Mouse (Mus musculus): Measurements from ENCODE around the gene Tyrp1.

Tyrp1 gene

GRCm38 (mm10) chr4:80834050-80834449 is at the start of gene Tyrp1:
Gene Tyrp1 (plus strand): TSS chr4:80834123.
- DNase-seq: peak; percentile 71

- no peak for DNase-seq
Measured at GRCm38 (mm10) chr4:80788339-80788738, 45.6 kb upstream of the Tyrp1 start.

- no peak for DNase-seq
Measured at GRCm38 (mm10) chr4:80819511-80819910, 14.4 kb upstream of the Tyrp1 start.

- DNase-seq: no peak
Measured at GRCm38 (mm10) chr4:80821945-80822344, 12.0 kb upstream of the Tyrp1 start.

GRCm38 (mm10) chr4:80828232-80828631 is 5.7 kb upstream of the Tyrp1 start:
- DNase-seq: no peak

- DNase-seq: peak; percentile 40
Measured at GRCm38 (mm10) chr4:80839317-80839716, 5.4 kb downstream of the Tyrp1 start.

GRCm38 (mm10) chr4:80841980-80842379 is 8.1 kb downstream of the Tyrp1 start:
- no peak for DNase-seq

GRCm38 (mm10) chr4:80843752-80844151 is 9.8 kb downstream of the Tyrp1 start:
- no peak for DNase-seq

GRCm38 (mm10) chr4:80846052-80846451 is 12.1 kb downstream of the Tyrp1 start:
- DNase-seq: no peak

GRCm38 (mm10) chr4:80852590-80853425 is 18.9 kb downstream of the Tyrp1 start:
- DNase-seq: no peak

- DNase-seq: no peak
Measured at GRCm38 (mm10) chr4:80855495-80855894, 21.6 kb downstream of the Tyrp1 start.

- DNase-seq: no peak
Measured at GRCm38 (mm10) chr4:80862962-80863361, 29.0 kb downstream of the Tyrp1 start.

GRCm38 (mm10) chr4:80863906-80864305 is 30.0 kb downstream of the Tyrp1 start:
- DNase-seq: no peak

GRCm38 (mm10) chr4:80864511-80864922 is 30.6 kb downstream of the Tyrp1 start:
- peak; percentile 82 for DNase-seq

GRCm38 (mm10) chr4:80866065-80866464 is 32.1 kb downstream of the Tyrp1 start:
- DNase-seq: peak; percentile 62

GRCm38 (mm10) chr4:80869598-80869997 is 35.7 kb downstream of the Tyrp1 start:
- DNase-seq: no peak

- DNase-seq: peak; percentile 82
Measured at GRCm38 (mm10) chr4:80872847-80873644, 39.1 kb downstream of the Tyrp1 start.

GRCm38 (mm10) chr4:80874121-80874859 is 40.4 kb downstream of the Tyrp1 start:
- no peak for DNase-seq

GRCm38 (mm10) chr4:80875055-80875454 is 41.1 kb downstream of the Tyrp1 start:
- no peak for DNase-seq

- DNase-seq: no peak
Measured at GRCm38 (mm10) chr4:80881996-80882599, 48.2 kb downstream of the Tyrp1 start.

GRCm38 (mm10) chr4:80886631-80887030 is 52.7 kb downstream of the Tyrp1 start:
- no peak for DNase-seq

GRCm38 (mm10) chr4:80891004-80891403 is 57.1 kb downstream of the Tyrp1 start:
- no peak for DNase-seq
